Mouse (Mus musculus) brain, embryonic 14.5 days (tissue): ENCODE measurements around the gene Igsf9.

Experiments used
- CTCF ChIP-seq: fragments of 200-500 bp; IDR thresholded peaks from 2 replicates; pipeline ENCODE4 v1.5.1; 2012; ENCODE audit warnings: inconsistent platforms, mild to moderate bottlenecking, moderate library complexity, borderline replicate concordance; ENCODE audit not compliant: insufficient read depth, insufficient read length; ENCODE audit errors: extremely low read depth
- POLR2A ChIP-seq: fragments of 200-500 bp; IDR thresholded peaks from 2 replicates; pipeline ENCODE4 v1.6.1; 2012; ENCODE audit warnings: mild to moderate bottlenecking, inconsistent platforms, borderline replicate concordance; ENCODE audit not compliant: poor library complexity, insufficient read depth, insufficient read length, severe bottlenecking; ENCODE audit errors: extremely low read depth

DNA sequence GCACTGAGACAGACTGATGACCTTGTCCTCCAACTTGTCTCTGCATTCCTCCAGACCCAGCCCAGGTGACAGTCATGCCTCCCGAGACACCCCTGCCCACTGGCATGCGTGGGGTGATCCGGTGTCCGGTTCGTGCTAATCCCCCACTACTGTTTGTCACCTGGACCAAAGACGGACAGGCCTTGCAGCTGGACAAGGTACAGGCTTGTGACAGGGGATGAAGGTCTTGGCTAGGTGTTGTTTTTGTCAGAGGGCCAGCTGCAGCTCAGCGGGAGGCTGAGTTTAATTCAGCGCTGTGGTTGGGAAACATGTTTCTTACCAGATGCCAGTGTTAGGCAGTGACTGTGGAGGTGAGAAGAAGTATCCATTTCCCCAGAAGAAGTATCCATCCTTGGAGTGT, 10.5 kb downstream of the Igsf9 start:
- no peak for TF ChIP-seq CTCF
- no peak for TF ChIP-seq POLR2A
